Mouse (Mus musculus) limb, embryonic 12.5 days (tissue): ENCODE measurements at regions not wholly inside any gene's neighbourhood (a gene's known extent, or its start where the extent isn't known, plus 50 kb on each side); places are given as distances from the start of the nearest gene placed in this dataset.

ENCODE experiments used
- ATAC-seq: fragments of 200-750 bp; cut with Nextera tagmentation; 2 replicates; pipeline ENCODE4 v1.8.0; 2017; ENCODE audit warnings: low read depth, moderate TSS enrichment; ENCODE audit not compliant: insufficient number of reproducible peaks, insufficient read depth, low FRiP score, low TSS enrichment
- H3K27ac ChIP-seq: fragments of 300-500 bp; sonication (generic); 2 replicates; pipeline ENCODE4 v1.5.1; 2016; ENCODE audit warnings: mild to moderate bottlenecking, moderate library complexity
- H3K27me3 ChIP-seq: fragments of 300-500 bp; sonication (generic); 2 replicates; pipeline ENCODE4 v1.6.1; 2016; ENCODE audit warnings: mild to moderate bottlenecking, moderate library complexity
- H3K36me3 ChIP-seq: fragments of 300-500 bp; sonication (generic); 2 replicates; pipeline ENCODE4 v1.6.1; 2016; ENCODE audit warnings: mild to moderate bottlenecking, moderate library complexity
- H3K4me1 ChIP-seq: fragments of 300-500 bp; sonication (generic); replicated peaks from 2 replicates; pipeline ENCODE4 v1.6.1; 2016
- H3K4me2 ChIP-seq: fragments of 300-500 bp; sonication (generic); 2 replicates; pipeline ENCODE4 v1.6.1; 2016; ENCODE audit warnings: mild to moderate bottlenecking, moderate library complexity
- H3K4me3 ChIP-seq: fragments of 300-500 bp; sonication (generic); replicated peaks from 2 replicates; pipeline ENCODE4 v1.5.1; 2016; ENCODE audit warnings: mild to moderate bottlenecking
- H3K9ac ChIP-seq: fragments of 300-500 bp; sonication (generic); replicated peaks from 2 replicates; pipeline ENCODE4 v1.6.1; 2016; ENCODE audit warnings: mild to moderate bottlenecking, moderate library complexity
- H3K9me3 ChIP-seq: fragments of 300-500 bp; sonication (generic); 2 replicates; pipeline ENCODE4 v1.6.1; 2016; ENCODE audit warnings: mild to moderate bottlenecking, moderate library complexity
- WGBS: fragments of 180-500 bp; shearing (Covaris S2); methylation state at CpG from one replicate; pipeline ENCODE4 v1.1.7; 2016; 5-methylcytosine and 5-hydroxymethylcytosine counted together

- no peak for ATAC-seq
Observed at GRCm38 (mm10) chr12:17113465-17114177, 63.1 kb downstream of the Kcnf1 start.

DNA sequence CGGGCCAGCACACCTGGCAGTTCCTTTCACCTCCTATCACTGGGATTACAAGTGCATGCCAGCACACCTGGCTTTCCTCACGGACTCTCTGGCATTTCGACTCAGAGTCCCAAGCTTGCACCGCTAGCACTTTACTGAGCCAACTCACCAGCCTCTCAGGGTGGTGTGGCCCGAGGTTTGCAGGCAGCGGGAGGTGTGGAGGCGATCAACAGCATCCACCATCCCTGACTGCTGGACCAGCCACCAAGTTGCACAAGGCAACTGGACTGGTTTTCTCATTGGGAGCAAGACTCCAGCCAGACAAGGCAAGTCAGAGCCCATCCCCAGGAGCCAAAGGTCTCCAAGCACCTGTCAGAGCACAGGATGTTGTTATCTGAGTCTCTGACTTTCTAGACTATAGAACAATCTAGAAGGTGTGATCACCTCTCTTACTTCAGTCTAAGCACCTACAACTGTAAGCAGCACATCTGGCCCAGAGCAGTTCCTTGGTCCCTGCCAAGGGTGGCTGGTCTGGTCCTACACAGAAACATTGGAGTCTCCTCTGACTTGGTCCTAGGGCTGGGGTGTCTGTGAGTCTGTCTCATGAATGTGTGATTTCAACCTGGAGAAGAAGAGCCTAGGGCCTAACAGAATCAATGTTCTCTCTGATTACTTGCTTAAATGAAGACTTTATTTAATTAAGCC, 63.8 kb downstream of the Kcnf1 start:
- Histone ChIP-seq H3K27ac (no peak overlapping the region), H3K4me1 (peaks cover 4% of the 10 kb centered on the region), H3K36me3 (no peaks in the 10 kb centered on the region), H3K27me3 (no peaks in the 10 kb centered on the region), H3K4me2 (no peak overlapping the region), H3K4me3 (no peak overlapping the region), H3K9me3 (no peaks in the 10 kb centered on the region), H3K9ac (no peak overlapping the region)
- ATAC-seq: no peak
- 78% methylated on average over 7 of the region's 7 CpGs for WGBS

More at GRCm38 (mm10) chr12:17113465-17114177, 63.1 kb downstream of the Kcnf1 start:
- H3K4me2 ChIP-seq: no peak overlapping the region
- H3K9ac ChIP-seq: no peak overlapping the region
- H3K27me3 ChIP-seq: no peaks in the 10 kb centered on the region
- H3K4me3 ChIP-seq: no peak overlapping the region
- no peaks in the 10 kb centered on the region for H3K36me3 ChIP-seq
- no peak overlapping the region for H3K27ac ChIP-seq
- no peaks in the 10 kb centered on the region for H3K9me3 ChIP-seq
- 64% methylated on average over 12 of the region's 12 CpGs for WGBS
- no peaks in the 10 kb centered on the region for H3K4me1 ChIP-seq

- Histone ChIP-seq H3K9ac (no peak overlapping the region), H3K4me3 (no peak overlapping the region), H3K36me3 (no peaks in the 10 kb centered on the region), H3K4me1 (peaks cover 7% of the 10 kb centered on the region), H3K9me3 (no peaks in the 10 kb centered on the region), H3K27ac (no peak overlapping the region), H3K4me2 (no peak overlapping the region), H3K27me3 (no peaks in the 10 kb centered on the region)
- WGBS: 90% methylated on average over 1 of the region's 1 CpGs
- ATAC-seq: no peak
Observed at GRCm38 (mm10) chr12:17106220-17106619, 70.5 kb downstream of the Kcnf1 start.

DNA sequence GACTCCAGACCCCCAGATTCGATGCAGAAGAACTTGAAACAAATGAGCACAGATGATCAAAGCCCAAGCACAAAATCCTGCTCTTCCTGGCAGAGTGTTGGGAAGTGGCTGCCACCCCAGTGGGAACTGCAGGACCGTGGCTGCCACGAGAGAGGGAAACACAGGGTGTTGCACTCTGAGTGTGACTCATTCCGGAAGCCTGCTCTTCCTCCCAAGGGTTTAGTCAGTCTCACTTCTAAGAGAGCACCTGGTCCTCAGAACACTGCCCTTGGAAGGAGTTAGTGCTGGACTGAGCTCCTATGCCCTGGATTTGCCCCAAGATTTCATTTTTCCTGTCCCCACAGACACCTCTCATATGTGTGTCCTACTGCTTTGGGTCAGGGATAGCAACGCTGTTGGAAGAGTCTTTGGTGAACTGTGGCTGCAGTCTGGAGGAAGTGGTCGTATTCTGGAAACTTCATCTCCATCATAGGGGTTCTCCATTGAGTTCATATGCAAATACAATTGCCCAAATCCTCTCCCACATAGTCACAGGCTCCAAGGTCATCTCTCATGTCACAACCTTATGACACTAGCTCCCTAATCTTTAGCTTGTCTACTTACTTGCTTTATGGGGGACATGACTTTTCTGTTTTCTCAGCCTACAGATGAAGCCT, 71.5 kb downstream of the Kcnf1 start:
- peaks cover 7% of the 10 kb centered on the region for H3K4me1 ChIP-seq
- 75% methylated on average over 6 of the region's 6 CpGs for WGBS
- no peak overlapping the region for H3K9ac ChIP-seq
- no peaks in the 10 kb centered on the region for H3K27me3 ChIP-seq
- ATAC-seq: no peak
- H3K27ac ChIP-seq: no peak overlapping the region
- H3K4me2 ChIP-seq: no peak overlapping the region
- no peaks in the 10 kb centered on the region for H3K36me3 ChIP-seq
- H3K4me3 ChIP-seq: no peak overlapping the region
- no peaks in the 10 kb centered on the region for H3K9me3 ChIP-seq

DNA sequence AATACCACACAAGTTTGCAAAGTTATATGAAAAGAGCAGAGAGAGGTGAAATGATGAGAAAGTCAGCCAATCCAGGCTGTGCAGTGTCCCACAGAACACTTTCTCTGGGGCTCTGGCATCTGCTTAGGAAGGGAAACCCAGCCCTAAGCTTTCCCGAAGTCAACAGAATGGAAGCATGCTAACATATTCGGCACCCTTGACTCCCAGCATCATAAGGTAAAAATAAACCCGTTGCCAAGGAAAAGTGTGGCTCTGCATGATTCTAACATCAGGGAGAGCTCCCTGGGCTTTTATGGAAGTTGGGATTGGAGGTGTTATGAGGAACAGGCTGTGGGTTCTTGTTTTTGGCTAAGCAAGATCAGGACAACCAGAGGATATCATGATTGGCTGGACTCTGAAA, 74.8 kb downstream of the Kcnf1 start:
- 90% methylated on average over 3 of the region's 3 CpGs for WGBS
- Histone ChIP-seq H3K9ac (no peak overlapping the region), H3K27me3 (no peaks in the 10 kb centered on the region), H3K27ac (no peak overlapping the region), H3K4me1 (peaks cover 10% of the 10 kb centered on the region), H3K9me3 (no peaks in the 10 kb centered on the region), H3K4me2 (no peak overlapping the region), H3K36me3 (no peaks in the 10 kb centered on the region), H3K4me3 (no peak overlapping the region)
- no peak for ATAC-seq

- Histone ChIP-seq H3K9me3 (no peaks in the 10 kb centered on the region), H3K27me3 (no peaks in the 10 kb centered on the region), H3K9ac (no peak overlapping the region), H3K4me2 (peak overlapping the region; percentile 50), H3K4me1 (peaks cover 18% of the 10 kb centered on the region), H3K4me3 (no peak overlapping the region), H3K27ac (no peak overlapping the region), H3K36me3 (no peaks in the 10 kb centered on the region)
- 14% methylated on average over 15 of the region's 15 CpGs for WGBS
- ATAC-seq: peak; percentile 64
Observed at GRCm38 (mm10) chr12:17097800-17098271, 78.9 kb downstream of the Kcnf1 start.

- Histone ChIP-seq H3K9me3 (no peaks in the 10 kb centered on the region), H3K4me3 (no peak overlapping the region), H3K4me1 (peaks cover 25% of the 10 kb centered on the region), H3K36me3 (no peaks in the 10 kb centered on the region), H3K27ac (no peak overlapping the region), H3K9ac (no peak overlapping the region), H3K27me3 (no peaks in the 10 kb centered on the region), H3K4me2 (no peak overlapping the region)
- ATAC-seq: no peak
- 91% methylated on average over 4 of the region's 4 CpGs for WGBS
Observed at GRCm38 (mm10) chr12:17094758-17095157, 81.9 kb downstream of the Kcnf1 start.

GRCm38 (mm10) chr12:17093772-17094171, 82.2 kb upstream of the 2410004P03Rik start:
- Histone ChIP-seq H3K4me2 (no peak overlapping the region), H3K36me3 (no peaks in the 10 kb centered on the region), H3K4me1 (peaks cover 27% of the 10 kb centered on the region), H3K9ac (no peak overlapping the region), H3K27ac (no peak overlapping the region), H3K9me3 (no peaks in the 10 kb centered on the region), H3K4me3 (no peak overlapping the region), H3K27me3 (no peaks in the 10 kb centered on the region)
- WGBS: 52% methylated on average over 3 of the region's 3 CpGs
- no peak for ATAC-seq

DNA sequence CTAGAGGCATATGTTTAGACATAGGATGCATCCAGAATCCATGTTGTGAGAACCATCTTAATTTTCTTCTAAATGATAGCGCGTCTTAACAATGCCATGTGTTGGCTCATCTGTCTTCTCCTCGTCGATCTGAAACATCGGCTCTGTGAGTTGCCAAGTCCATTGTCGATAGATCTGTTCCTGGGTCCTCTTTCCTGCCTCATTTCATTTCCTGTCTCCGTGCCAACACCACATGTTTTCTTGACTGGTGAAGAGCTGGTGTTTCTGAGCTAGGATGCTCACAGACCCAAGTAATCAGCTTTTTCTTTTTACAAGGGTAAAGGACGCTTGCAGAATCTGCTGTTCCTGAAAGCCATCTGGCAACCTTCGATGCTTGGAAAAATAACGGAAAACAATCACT, 79.5 kb upstream of the 2410004P03Rik start:
- Histone ChIP-seq H3K9ac (no peak overlapping the region), H3K4me2 (no peak overlapping the region), H3K36me3 (no peaks in the 10 kb centered on the region), H3K27me3 (no peaks in the 10 kb centered on the region), H3K9me3 (no peaks in the 10 kb centered on the region), H3K4me1 (peaks cover 17% of the 10 kb centered on the region), H3K4me3 (no peak overlapping the region), H3K27ac (no peak overlapping the region)
- WGBS: 47% methylated on average over 10 of the region's 10 CpGs
- ATAC-seq: no peak

DNA sequence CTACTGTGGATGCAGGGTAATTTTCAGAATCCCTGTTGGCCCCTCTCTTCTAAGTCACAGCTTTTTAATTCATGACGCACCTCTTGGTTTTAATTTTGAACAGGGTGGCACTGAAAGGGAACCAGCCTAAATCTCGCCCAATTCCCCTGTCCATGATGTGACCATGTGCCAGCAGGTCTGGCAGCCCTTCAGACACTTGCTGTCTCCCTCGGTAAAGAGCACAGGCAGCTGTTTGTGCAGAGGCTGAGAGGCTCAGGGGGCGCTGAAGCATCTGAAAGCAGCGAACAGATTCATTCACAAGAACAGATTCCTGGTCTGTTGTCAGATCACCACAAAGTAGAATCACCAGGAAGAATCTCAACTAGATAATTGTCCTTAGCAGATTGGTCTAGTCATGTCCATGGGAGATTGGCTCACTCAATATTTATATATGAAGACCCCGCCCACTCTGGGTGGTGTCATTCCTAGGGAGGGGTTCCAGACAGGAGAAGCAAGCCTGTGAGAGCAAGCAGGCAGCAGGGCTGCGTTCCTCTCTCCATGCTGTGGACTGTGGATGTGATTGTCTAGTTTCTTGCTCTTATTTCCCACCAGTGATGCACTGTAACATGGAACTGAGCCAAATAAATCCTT, 78.3 kb upstream of the 2410004P03Rik start:
- no peak overlapping the region for H3K9ac ChIP-seq

DNA sequence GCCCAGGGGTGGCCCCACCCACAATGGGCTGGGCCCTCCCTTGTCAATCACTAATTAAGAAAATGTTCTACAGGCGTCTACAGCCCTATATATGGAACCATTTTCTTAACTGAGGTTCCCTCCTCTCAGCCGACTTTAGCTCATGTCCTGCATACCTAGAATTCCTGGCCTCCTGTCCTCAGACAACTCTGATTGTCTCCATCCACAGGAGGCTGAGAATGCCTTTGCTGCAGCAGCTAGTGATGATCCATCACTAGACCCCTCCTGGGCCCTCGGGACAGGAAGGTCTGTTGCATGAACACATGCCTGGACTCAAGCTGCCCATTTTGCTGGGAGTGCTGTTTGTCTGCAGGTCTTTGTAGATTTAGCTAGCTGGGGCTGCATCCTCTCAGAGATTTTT, 75.9 kb upstream of the 2410004P03Rik start:
- H3K27ac ChIP-seq: no peak overlapping the region
- no peak overlapping the region for H3K4me2 ChIP-seq
- WGBS: 40% methylated on average over 3 of the region's 3 CpGs
- H3K27me3 ChIP-seq: no peaks in the 10 kb centered on the region
- H3K4me1 ChIP-seq: peaks cover 6% of the 10 kb centered on the region; the same call in 1 of the 2 replicates
- H3K9ac ChIP-seq: no peak overlapping the region
- ATAC-seq: no peak
- no peaks in the 10 kb centered on the region for H3K36me3 ChIP-seq
- H3K9me3 ChIP-seq: no peaks in the 10 kb centered on the region
- H3K4me3 ChIP-seq: no peak overlapping the region

More for the DNA sequence above, 78.3 kb upstream of the 2410004P03Rik start:
- Histone ChIP-seq H3K4me2 (no peak overlapping the region), H3K4me1 (peaks cover 17% of the 10 kb centered on the region), H3K27me3 (no peaks in the 10 kb centered on the region), H3K4me3 (no peak overlapping the region), H3K36me3 (no peaks in the 10 kb centered on the region), H3K27ac (no peak overlapping the region), H3K9me3 (no peaks in the 10 kb centered on the region)
- ATAC-seq: no peak
- 44% methylated on average over 7 of the region's 7 CpGs for WGBS
